Mouse (Mus musculus) lung, embryonic 15.5 days (tissue): ENCODE data around the gene Ffar2. TPM values are rescaled to one million over a fixed set of nuclear protein-coding genes. Genes with fewer than 3 reads are reported as not detected.
"Not testable (repeated sequence)": the region's sequence is repeated elsewhere in the genome, so short reads cannot be mapped to it uniquely, and the experiment has no call there.

ENCODE experiments used
- ATAC-seq: fragments of 200-750 bp; cut with Nextera tagmentation; 2 replicates; pipeline ENCODE4 v1.8.0; 2017; ENCODE audit warnings: moderate number of reproducible peaks, borderline replicate concordance; ENCODE audit not compliant: low FRiP score, low TSS enrichment; ENCODE audit errors: extremely low read depth
- H3K27ac ChIP-seq: fragments of 300-500 bp; sonication (generic); 2 replicates; pipeline ENCODE4 v1.5.1; 2015; ENCODE audit warnings: moderate library complexity, mild to moderate bottlenecking, inconsistent platforms
- H3K27me3 ChIP-seq: fragments of 300-500 bp; sonication (generic); 2 replicates; pipeline ENCODE4 v1.6.1; 2015; ENCODE audit warnings: inconsistent platforms
- H3K36me3 ChIP-seq: fragments of 300-500 bp; sonication (generic); 2 replicates; pipeline ENCODE4 v1.6.1; 2015; ENCODE audit warnings: inconsistent platforms
- H3K4me1 ChIP-seq: fragments of 300-500 bp; sonication (generic); 2 replicates; pipeline ENCODE4 v1.6.1; 2015; ENCODE audit warnings: inconsistent platforms
- H3K4me2 ChIP-seq: fragments of 300-500 bp; sonication (generic); 2 replicates; pipeline ENCODE4 v1.6.1; 2015; ENCODE audit warnings: inconsistent platforms, mild to moderate bottlenecking, moderate library complexity
- H3K4me3 ChIP-seq: fragments of 300-500 bp; sonication (generic); 2 replicates; pipeline ENCODE4 v1.5.1; 2015; ENCODE audit warnings: mild to moderate bottlenecking, inconsistent platforms
- H3K9ac ChIP-seq: fragments of 300-500 bp; sonication (generic); 2 replicates; pipeline ENCODE4 v1.6.1; 2015; ENCODE audit warnings: inconsistent platforms
- H3K9me3 ChIP-seq: fragments of 300-500 bp; sonication (generic); 2 replicates; pipeline ENCODE4 v1.6.1; 2016; ENCODE audit warnings: inconsistent platforms
- WGBS: fragments of 180-500 bp; shearing (Covaris S2); methylation state at CpG from one replicate; pipeline ENCODE4 v1.1.7; 2015; 5-methylcytosine and 5-hydroxymethylcytosine counted together
- polyA plus RNA-seq: library from polyadenylated mRNA; unstranded; fragments of >200 nt; fragmentation: Nextera tagmentation; extraction: Ambion mirVana; gene quantifications from 2 replicates; pipeline ENCODE4 v1.2.1, GENCODE M21; 2015

The Ffar2 gene
- polyA plus RNA-seq, 1 experiment from 2014 or later, result 0.46 TPM

DNA sequence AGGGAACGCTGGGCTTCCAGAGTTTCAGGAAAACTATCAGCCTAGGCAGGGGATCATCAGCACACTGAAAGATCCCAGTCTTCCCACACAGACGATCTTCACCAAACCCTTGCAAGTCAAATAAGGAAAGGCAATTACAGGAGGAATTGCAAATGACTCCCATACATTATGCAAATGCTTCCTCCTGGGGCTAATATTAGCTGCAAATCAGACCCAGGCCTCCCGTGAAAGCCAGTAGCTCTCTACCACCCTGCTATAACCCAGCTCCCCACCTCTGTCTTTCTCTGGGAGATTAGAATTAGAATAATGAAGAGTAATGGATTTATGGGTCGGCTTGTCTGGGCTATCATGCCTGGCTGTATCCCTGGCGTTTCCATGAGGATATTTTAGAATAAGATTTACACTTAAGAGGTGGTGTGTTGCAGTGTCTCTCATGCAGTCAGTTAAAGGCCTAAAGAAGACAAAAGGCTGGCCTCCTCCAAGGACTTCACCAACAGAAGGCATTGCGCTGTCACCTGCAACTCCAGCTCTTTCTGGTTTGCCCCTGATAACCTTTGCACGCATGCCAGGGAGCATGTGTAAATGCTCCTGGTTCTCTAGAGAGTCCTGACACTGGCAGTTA lies 21.2 kb upstream of the Ffar2 start:
- Histone ChIP-seq H3K27ac (no peak overlapping the region), H3K4me3 (no peak overlapping the region), H3K27me3 (no peaks in the 10 kb centered on the region), H3K4me2 (no peak overlapping the region), H3K4me1 (no peaks in the 10 kb centered on the region), H3K36me3 (no peaks in the 10 kb centered on the region), H3K9ac (no peak overlapping the region), H3K9me3 (no peaks in the 10 kb centered on the region)
- no peak for ATAC-seq
- WGBS, result 25% methylated on average over 7 of the region's 7 CpGs

GRCm38 (mm10) chr7:30842092-30842491 lies 18.5 kb upstream of the Ffar2 start:
- Histone ChIP-seq H3K4me1 (no peaks in the 10 kb centered on the region), H3K9me3 (no peaks in the 10 kb centered on the region), H3K36me3 (no peaks in the 10 kb centered on the region), H3K27me3 (no peaks in the 10 kb centered on the region), H3K27ac (no peak overlapping the region), H3K4me3 (no peak overlapping the region), H3K9ac (no peak overlapping the region), H3K4me2 (no peak overlapping the region)
- ATAC-seq, result no peak
- 76% methylated on average over 5 of the region's 5 CpGs for WGBS

- Histone ChIP-seq H3K27ac (no peak overlapping the region), H3K4me1 (no peaks in the 10 kb centered on the region), H3K36me3 (no peaks in the 10 kb centered on the region), H3K9ac (no peak overlapping the region), H3K27me3 (no peaks in the 10 kb centered on the region), H3K4me3 (no peak overlapping the region), H3K4me2 (no peak overlapping the region), H3K9me3 (no peaks in the 10 kb centered on the region)
- WGBS, result 71% methylated on average over 4 of the region's 4 CpGs
- ATAC-seq, result no peak
Observed at GRCm38 (mm10) chr7:30841379-30841778, 17.8 kb upstream of the Ffar2 start.

DNA sequence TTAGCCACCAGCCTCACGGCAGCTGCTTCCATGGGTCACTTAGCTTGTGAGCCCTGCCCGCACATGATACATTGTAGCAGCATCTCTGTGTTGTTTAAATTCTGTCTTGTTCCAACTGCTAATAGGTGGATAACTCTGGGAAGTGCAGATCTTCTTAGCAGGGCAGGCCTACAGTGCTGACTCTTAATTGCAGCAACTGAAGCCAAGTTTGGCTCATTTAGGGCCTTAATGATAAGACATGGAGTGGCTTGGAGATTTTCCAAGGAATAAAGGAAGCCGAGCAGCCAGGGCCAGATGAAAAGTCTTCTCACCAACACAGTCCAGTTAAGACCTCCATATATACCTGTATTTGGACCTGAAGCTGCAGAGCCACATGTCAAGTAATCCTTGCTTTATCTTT lies 16.7 kb upstream of the Ffar2 start:
- H3K4me2 ChIP-seq, result no peak overlapping the region

DNA sequence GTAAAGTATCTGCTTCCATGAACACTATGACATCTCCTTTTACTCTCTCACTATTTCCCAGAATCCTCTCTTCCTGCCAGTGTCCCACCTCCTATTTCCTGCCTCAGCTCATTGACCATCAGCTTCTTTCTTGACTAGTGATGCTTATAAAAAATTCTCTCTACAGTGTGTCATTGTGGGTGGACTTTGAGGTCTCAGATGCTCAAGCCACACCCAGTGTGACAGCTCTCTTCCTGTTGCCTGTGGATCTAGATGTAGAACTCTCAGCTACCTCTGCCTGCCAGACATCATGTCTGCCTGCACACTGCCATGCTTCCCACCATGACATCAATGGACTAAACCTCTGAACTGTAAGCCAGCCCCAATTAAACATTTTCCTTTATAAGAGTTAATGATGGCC lies 13.7 kb upstream of the Ffar2 start:
- Histone ChIP-seq H3K36me3 (no peaks in the 10 kb centered on the region), H3K9me3 (no peaks in the 10 kb centered on the region), H3K27ac (no peak overlapping the region), H3K9ac (no peak overlapping the region), H3K27me3 (no peaks in the 10 kb centered on the region), H3K4me1 (no peaks in the 10 kb centered on the region), H3K4me2 (no peak overlapping the region), H3K4me3 (no peak overlapping the region)
- ATAC-seq, result no peak

More for the DNA sequence above, 16.7 kb upstream of the Ffar2 start:
- H3K9me3 ChIP-seq, result no peaks in the 10 kb centered on the region
- no peak overlapping the region for H3K27ac ChIP-seq
- H3K4me1 ChIP-seq, result no peaks in the 10 kb centered on the region
- no peak overlapping the region for H3K4me3 ChIP-seq
- H3K9ac ChIP-seq, result no peak overlapping the region
- ATAC-seq, result no peak
- no peaks in the 10 kb centered on the region for H3K36me3 ChIP-seq
- WGBS, result 49% methylated on average over 3 of the region's 3 CpGs
- H3K27me3 ChIP-seq, result no peaks in the 10 kb centered on the region

GRCm38 (mm10) chr7:30832684-30833083 lies 9.1 kb upstream of the Ffar2 start:
- H3K27me3 ChIP-seq, H3K4me3 ChIP-seq, H3K9ac ChIP-seq, H3K27ac ChIP-seq, ATAC-seq, H3K4me1 ChIP-seq, H3K9me3 ChIP-seq, H3K4me2 ChIP-seq, H3K36me3 ChIP-seq: not testable (repeated sequence)
- 24% methylated on average over 8 of the region's 11 CpGs for WGBS

GRCm38 (mm10) chr7:30832261-30832660 lies 8.7 kb upstream of the Ffar2 start:
- ATAC-seq, result no peak
- Histone ChIP-seq H3K4me2 (no peak overlapping the region), H3K36me3 (no peaks in the 10 kb centered on the region), H3K27me3 (no peaks in the 10 kb centered on the region), H3K4me1 (no peaks in the 10 kb centered on the region), H3K9me3 (no peaks in the 10 kb centered on the region), H3K4me3 (no peak overlapping the region), H3K27ac (no peak overlapping the region), H3K9ac (no peak overlapping the region)
- WGBS, result 68% methylated on average over 15 of the region's 17 CpGs

GRCm38 (mm10) chr7:30829428-30829827 lies 5.9 kb upstream of the Ffar2 start:
- 63% methylated on average over 3 of the region's 3 CpGs for WGBS

DNA sequence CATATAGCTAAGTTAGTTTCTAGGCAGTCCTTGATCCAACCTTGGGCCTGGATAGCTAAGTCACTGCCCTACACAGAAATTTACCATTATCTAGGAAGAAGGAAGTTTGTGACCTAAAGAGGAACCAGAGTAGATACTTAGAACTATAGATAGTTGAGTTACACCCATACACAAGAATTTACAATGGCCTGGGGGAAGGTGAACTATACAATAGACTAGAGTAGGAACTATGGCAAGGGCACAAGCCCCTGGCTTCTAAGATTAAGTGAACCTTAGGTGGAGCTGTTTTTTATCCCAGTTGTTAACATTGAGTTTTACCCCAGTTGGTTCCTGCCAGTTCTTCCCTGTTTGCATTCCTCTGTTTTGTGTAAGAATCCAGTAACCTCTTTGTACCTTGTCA lies 5.3 kb upstream of the Ffar2 start:
- H3K9ac ChIP-seq, H3K27ac ChIP-seq, H3K9me3 ChIP-seq, H3K36me3 ChIP-seq, ATAC-seq, H3K4me1 ChIP-seq, H3K4me2 ChIP-seq, H3K27me3 ChIP-seq, H3K4me3 ChIP-seq: not testable (repeated sequence)

More at GRCm38 (mm10) chr7:30829428-30829827, 5.9 kb upstream of the Ffar2 start:
- ATAC-seq, result no peak
- Histone ChIP-seq H3K27me3 (no peaks in the 10 kb centered on the region), H3K27ac (no peak overlapping the region), H3K4me2 (no peak overlapping the region), H3K4me3 (no peak overlapping the region), H3K4me1 (no peaks in the 10 kb centered on the region), H3K9me3 (no peaks in the 10 kb centered on the region), H3K9ac (no peak overlapping the region), H3K36me3 (no peaks in the 10 kb centered on the region)

GRCm38 (mm10) chr7:30826660-30827059 lies 3.1 kb upstream of the Ffar2 start:
- Histone ChIP-seq H3K4me1 (no peaks in the 10 kb centered on the region), H3K4me2 (no peak overlapping the region), H3K9ac (no peak overlapping the region), H3K4me3 (no peak overlapping the region), H3K27ac (no peak overlapping the region), H3K9me3 (no peaks in the 10 kb centered on the region), H3K36me3 (no peaks in the 10 kb centered on the region), H3K27me3 (no peaks in the 10 kb centered on the region)
- 86% methylated on average over 10 of the region's 10 CpGs for WGBS
- no peak for ATAC-seq

DNA sequence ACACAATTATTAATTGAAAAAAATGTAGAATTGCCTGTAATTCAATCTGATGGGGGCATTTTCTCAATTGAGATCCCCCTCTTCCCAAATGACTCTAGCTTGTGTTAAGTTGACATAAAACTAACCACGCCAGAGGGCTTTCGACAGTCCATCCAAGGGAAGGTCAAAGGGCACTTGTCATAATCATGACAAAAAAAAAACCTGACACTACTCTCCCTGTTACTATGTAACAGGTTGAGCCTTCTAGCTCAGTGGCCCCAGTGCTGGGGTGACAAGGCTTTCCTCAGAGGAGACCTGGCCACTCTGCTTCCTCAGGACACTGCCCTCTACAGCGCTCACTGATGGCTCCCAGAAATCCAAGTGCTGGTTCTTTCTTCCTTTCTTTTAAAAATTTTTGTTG lies 731 bp upstream of the Ffar2 start:
- 84% methylated on average over 3 of the region's 3 CpGs for WGBS
- Histone ChIP-seq H3K9me3 (no peaks in the 10 kb centered on the region), H3K27ac (no peak overlapping the region), H3K4me1 (peaks cover 13% of the 10 kb centered on the region), H3K4me2 (no peak overlapping the region), H3K4me3 (no peak overlapping the region), H3K27me3 (no peaks in the 10 kb centered on the region), H3K36me3 (no peaks in the 10 kb centered on the region), H3K9ac (no peak overlapping the region)
- no peak for ATAC-seq

GRCm38 (mm10) chr7:30821532-30821931 lies 2.0 kb downstream of the Ffar2 start:
- 55% methylated on average over 5 of the region's 5 CpGs for WGBS
- Histone ChIP-seq H3K9me3 (no peaks in the 10 kb centered on the region), H3K27ac (no peak overlapping the region), H3K27me3 (no peaks in the 10 kb centered on the region), H3K4me1 (peaks cover 13% of the 10 kb centered on the region), H3K9ac (no peak overlapping the region), H3K4me3 (no peak overlapping the region), H3K4me2 (no peak overlapping the region), H3K36me3 (no peaks in the 10 kb centered on the region)
- ATAC-seq, result no peak

DNA sequence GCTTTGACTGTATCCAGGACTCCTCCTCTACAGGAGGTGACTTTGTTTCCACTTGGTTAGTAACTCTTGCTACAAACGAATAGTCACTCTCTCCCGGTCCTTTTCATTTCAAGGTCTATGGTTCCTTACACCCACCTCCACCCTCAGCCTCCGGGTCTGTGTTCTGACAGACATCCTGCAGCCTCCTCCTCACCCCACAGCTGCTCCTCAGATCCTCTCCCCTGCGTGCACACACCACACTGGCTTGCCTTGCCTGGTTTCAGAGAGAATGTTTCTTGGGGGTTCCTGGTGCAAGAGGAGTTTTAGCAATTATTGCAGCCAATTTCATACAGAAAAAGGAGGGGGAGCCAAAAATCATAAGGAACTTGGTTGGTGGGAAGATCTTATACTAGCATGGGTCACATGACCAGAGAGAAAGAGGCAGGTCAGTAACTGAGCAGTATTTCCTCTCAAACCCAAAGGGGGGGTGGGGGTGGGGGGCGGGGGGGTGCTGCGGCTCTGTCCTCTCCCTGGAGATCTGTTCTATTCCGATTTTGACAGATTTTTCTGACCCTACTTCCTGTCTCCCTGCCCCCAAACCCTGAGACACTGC lies 2.6 kb downstream of the Ffar2 start:
- Histone ChIP-seq H3K27me3 (no peaks in the 10 kb centered on the region), H3K27ac (no peak overlapping the region), H3K4me1 (peaks cover 13% of the 10 kb centered on the region), H3K4me3 (no peak overlapping the region), H3K9ac (no peak overlapping the region), H3K4me2 (no peak overlapping the region), H3K9me3 (no peaks in the 10 kb centered on the region), H3K36me3 (no peaks in the 10 kb centered on the region)
- ATAC-seq, result no peak
- 45% methylated on average over 7 of the region's 7 CpGs for WGBS
